Mouse (Mus musculus) spleen, adult 2 months (tissue): ENCODE results near the gene Ctnnb1.

Experiments used
- CTCF ChIP-seq: fragments of 200-500 bp; IDR thresholded peaks from 2 replicates; pipeline ENCODE4 v1.5.1; 2011; ENCODE audit warnings: mild to moderate bottlenecking, inconsistent platforms; ENCODE audit not compliant: insufficient read depth, insufficient read length, insufficient replicate concordance; ENCODE audit errors: extremely low read depth
- POLR2A ChIP-seq: fragments of 200-500 bp; IDR thresholded peaks from 2 replicates; pipeline ENCODE4 v1.6.1; 2011; ENCODE audit warnings: low read depth, low read length, inconsistent platforms

GRCm38 (mm10) chr9:121001681-121002540 lies 72.9 kb downstream of the Ctnnb1 start:
- no peak for TF ChIP-seq POLR2A
- TF ChIP-seq CTCF = no peak
